Mouse (Mus musculus) hindbrain, embryonic 11.5 days (tissue): ENCODE results near the gene Palb2. TPM values are rescaled to one million over a fixed set of nuclear protein-coding genes. Genes with fewer than 3 reads are reported as not detected.

Experiments used
- ATAC-seq: fragments of 200-750 bp; cut with Nextera tagmentation; 2 replicates; pipeline ENCODE4 v1.8.0; 2017; ENCODE audit warnings: mild to moderate bottlenecking, moderate TSS enrichment, moderate library complexity; ENCODE audit not compliant: low FRiP score
- DNase-seq: peaks from one replicate; pipeline ENCODE4 v3.0.0-alpha.2; 2015; ENCODE audit warnings: low spot score
- H3K27ac ChIP-seq: fragments of 300-500 bp; sonication (generic); 2 replicates; pipeline ENCODE4 v1.5.1; 2014; ENCODE audit warnings: mild to moderate bottlenecking, low read depth, low read length
- H3K27me3 ChIP-seq: fragments of 300-500 bp; sonication (generic); 2 replicates; pipeline ENCODE4 v1.6.1; 2014; ENCODE audit warnings: mild to moderate bottlenecking, low read length, moderate library complexity, mixed read lengths; ENCODE audit not compliant: control insufficient read depth, insufficient read depth
- H3K36me3 ChIP-seq: fragments of 300-500 bp; sonication (generic); 2 replicates; pipeline ENCODE4 v1.6.1; 2014; ENCODE audit warnings: mild to moderate bottlenecking, low read length, moderate library complexity, mixed read lengths; ENCODE audit not compliant: control insufficient read depth, insufficient read depth
- H3K4me1 ChIP-seq: fragments of 300-500 bp; sonication (generic); replicated peaks from 2 replicates; pipeline ENCODE4 v1.6.1; 2014; ENCODE audit warnings: low read length, mixed read lengths; ENCODE audit not compliant: control insufficient read depth, insufficient read depth
- H3K4me2 ChIP-seq: fragments of 300-500 bp; sonication (generic); replicated peaks from 2 replicates; pipeline ENCODE4 v1.6.1; 2014; ENCODE audit warnings: mild to moderate bottlenecking, low read depth, low read length
- H3K4me3 ChIP-seq: fragments of 300-500 bp; sonication (generic); 2 replicates; pipeline ENCODE4 v1.5.1; 2014; ENCODE audit warnings: low read depth, low read length
- H3K9ac ChIP-seq: fragments of 300-500 bp; sonication (generic); 2 replicates; pipeline ENCODE4 v1.6.1; 2014; ENCODE audit warnings: low read depth, low read length
- H3K9me3 ChIP-seq: fragments of 300-500 bp; sonication (generic); 2 replicates; pipeline ENCODE4 v1.6.1; 2016; ENCODE audit warnings: low read length; ENCODE audit not compliant: control insufficient read depth
- WGBS: fragments of 180-500 bp; shearing (Covaris S2); extraction: QIAGEN DNeasy Blood & Tissue Kit; methylation state at CpG from one replicate; pipeline ENCODE4 v1.1.7; 2014; 5-methylcytosine and 5-hydroxymethylcytosine counted together
- polyA plus RNA-seq: library from polyadenylated mRNA; unstranded; fragments of >200 nt; fragmentation: Nextera tagmentation; extraction: Ambion mirVana; gene quantifications from 2 replicates; pipeline ENCODE4 v1.2.1, GENCODE M21; 2014

Gene Palb2
- polyA plus RNA-seq, 1 experiment from 2014 or later = 20.9 TPM

GRCm38 (mm10) chr7:122065656-122066055, 67.1 kb downstream of the Palb2 start:
- H3K27me3 ChIP-seq = no peaks in the 10 kb centered on the region
- ATAC-seq (no peak), DNase-seq (no peak)
- WGBS = 79% methylated on average over 1 of the region's 1 CpGs
- H3K4me1 ChIP-seq = no peaks in the 10 kb centered on the region
- H3K9me3 ChIP-seq = no peaks in the 10 kb centered on the region
- no peak overlapping the region for H3K9ac ChIP-seq
- 0 out of 2 replicates have a peak, but pooled peaks cover 3% of the 10 kb centered on the region for H3K36me3 ChIP-seq
- H3K4me3 ChIP-seq = no peak overlapping the region
- H3K4me2 ChIP-seq = no peak overlapping the region
- H3K27ac ChIP-seq = no peak overlapping the region

Other genes with a start within 250 kb of the Palb2 start
- 18.5 and 21.6 TPM in 2 replicates for gene Cog7, start 151.3 kb downstream of the Palb2 start, polyA plus RNA-seq
- gene Gga2, start 111.8 kb downstream of the Palb2 start, polyA plus RNA-seq = 38.8 and 56.0 TPM in 2 replicates
- gene Ubfd1, start 65.8 kb downstream of the Palb2 start, polyA plus RNA-seq = 94.1 and 94.5 TPM in 2 replicates
- 14.5 TPM in 2 replicates for gene Ears2, start 65.7 kb downstream of the Palb2 start, polyA plus RNA-seq
- gene Ndufab1, start 31.1 kb downstream of the Palb2 start, polyA plus RNA-seq = 649 and 690 TPM in 2 replicates
- 143 and 144 TPM in 2 replicates for gene Dctn5, start 56 bp upstream of the Palb2 start, polyA plus RNA-seq
- 84.4 and 101 TPM in 2 replicates for gene Plk1, start 26.5 kb upstream of the Palb2 start, polyA plus RNA-seq
- gene Ern2, start 53.2 kb upstream of the Palb2 start, polyA plus RNA-seq = 0.07 and 0.19 TPM in 2 replicates
- gene Chp2, start 86.5 kb upstream of the Palb2 start, polyA plus RNA-seq = 0.11 and 0.14 TPM in 2 replicates
- gene Prkcb, start 155.8 kb upstream of the Palb2 start, polyA plus RNA-seq = 17.8 and 22.3 TPM in 2 replicates